Mouse (Mus musculus) embryonic fibroblast, embryonic 13.5 days (primary cell): ENCODE data around the gene Mpv17l. TPM values are rescaled to one million over a fixed set of nuclear protein-coding genes. Genes with fewer than 3 reads are reported as not detected.

Experiments used
- H3K27ac ChIP-seq: 2 replicates; pipeline ENCODE4 v1.5.1; 2012; ENCODE audit warnings: low read length, control low read depth, inconsistent platforms; ENCODE audit not compliant: insufficient read depth
- H3K4me1 ChIP-seq: 2 replicates; pipeline ENCODE4 v1.6.1; 2011; ENCODE audit warnings: low read length; ENCODE audit not compliant: control insufficient read depth, insufficient read depth
- H3K4me3 ChIP-seq: 2 replicates; pipeline ENCODE4 v1.5.1; 2011; ENCODE audit warnings: mild to moderate bottlenecking, control low read depth, low read length; ENCODE audit not compliant: insufficient read depth
- CTCF ChIP-seq: IDR thresholded peaks from 2 replicates; pipeline ENCODE4 v1.5.1; 2011; ENCODE audit warnings: mild to moderate bottlenecking, control low read depth, low read length, moderate library complexity, borderline replicate concordance; ENCODE audit not compliant: insufficient read depth
- POLR2A ChIP-seq: IDR thresholded peaks from 2 replicates; pipeline ENCODE4 v1.6.1; 2011; ENCODE audit warnings: low read depth, mild to moderate bottlenecking, control low read depth, low read length, moderate library complexity
- polyA plus RNA-seq: library from polyadenylated mRNA; stranded (reverse); fragments of >200 nt; gene quantifications from 2 replicates; pipeline ENCODE4 v1.2.4, GENCODE M21; 2011; ENCODE audit warnings: low read depth; ENCODE audit not compliant: missing spikeins, insufficient read length

The Mpv17l gene
- polyA plus RNA-seq, 1 experiment = 5.1 TPM

DNA sequence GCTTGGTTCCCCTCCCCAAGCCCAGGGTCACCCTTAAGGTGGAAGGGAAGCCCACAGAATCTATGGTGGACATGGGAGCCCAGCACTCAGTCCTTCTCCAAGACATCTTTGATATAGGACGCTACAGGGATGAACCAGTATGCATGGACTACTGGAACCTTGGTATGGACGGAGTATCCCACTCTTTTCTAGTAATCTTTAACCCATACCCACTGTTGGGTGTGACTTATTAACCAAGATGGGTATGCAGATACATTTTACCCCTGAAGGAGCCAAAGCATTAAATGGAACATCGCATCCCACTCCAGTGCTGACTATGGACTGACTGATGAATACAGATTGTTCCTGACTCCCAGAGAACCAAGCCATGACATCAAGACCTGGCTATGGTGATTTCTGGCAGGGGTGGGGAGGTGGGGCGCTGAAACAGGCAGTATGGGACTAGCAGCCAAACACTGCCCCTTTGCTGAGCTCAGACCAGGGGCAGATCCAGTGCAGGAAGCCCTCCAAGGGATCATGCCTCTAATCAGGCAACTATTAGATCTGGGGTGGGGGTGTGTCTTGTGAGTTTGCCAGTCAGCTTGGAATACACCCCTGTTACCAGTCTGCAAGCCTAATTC lies 24.6 kb downstream of the Mpv17l start:
- Histone ChIP-seq H3K4me1 (no peaks in the 10 kb centered on the region), H3K27ac (no peak overlapping the region), H3K4me3 (no peak overlapping the region)
- TF ChIP-seq POLR2A (no peak), CTCF (no peak)

GRCm38 (mm10) chr16:13940139-13940846 lies 37.3 kb downstream of the Mpv17l start:
- TF ChIP-seq POLR2A (no peak), CTCF (no peak)
- Histone ChIP-seq H3K4me1 (0 out of 2 replicates have a peak, but pooled peaks cover 2% of the 10 kb centered on the region), H3K4me3 (peak overlapping the region; percentile 39), H3K27ac (no peak overlapping the region)

DNA sequence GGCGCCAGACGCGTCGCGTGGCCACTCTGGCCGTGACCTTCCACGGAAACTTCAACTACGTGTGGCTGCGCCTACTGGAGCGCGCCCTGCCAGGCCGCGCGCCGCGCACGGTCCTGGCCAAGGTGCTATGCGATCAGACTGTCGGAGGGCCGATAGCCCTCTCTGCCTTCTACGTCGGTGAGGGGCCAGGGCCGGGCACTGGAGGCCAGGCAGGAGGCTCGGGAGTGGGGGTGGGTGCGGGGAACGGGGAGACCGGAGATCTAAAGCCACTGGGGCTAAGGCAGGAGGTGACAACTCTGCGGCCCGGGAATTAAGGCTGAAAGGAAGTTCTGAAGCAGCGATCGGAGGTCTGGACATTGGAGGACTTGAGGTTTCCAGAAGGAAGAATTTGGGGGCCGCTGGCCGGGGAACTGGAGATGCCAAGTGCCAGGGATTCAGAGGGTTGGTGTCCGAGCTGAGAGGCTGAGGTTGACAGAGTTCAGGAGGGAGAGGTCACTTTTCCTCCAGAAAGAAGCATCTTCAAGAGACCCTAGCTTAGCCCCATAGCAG lies 38.0 kb downstream of the Mpv17l start:
- 0 out of 2 replicates have a peak, but pooled peaks cover 2% of the 10 kb centered on the region for H3K4me1 ChIP-seq
- H3K27ac ChIP-seq = no peak overlapping the region
- no peak for TF ChIP-seq CTCF
- TF ChIP-seq POLR2A = no peak
- H3K4me3 ChIP-seq = peak overlapping the region; percentile 39

GRCm38 (mm10) chr16:13944178-13944577 lies 41.2 kb downstream of the Mpv17l start:
- no peak for TF ChIP-seq CTCF
- TF ChIP-seq POLR2A = no peak
- no peak overlapping the region for H3K27ac ChIP-seq

GRCm38 (mm10) chr16:13944752-13945151 lies 41.8 kb downstream of the Mpv17l start:
- Histone ChIP-seq H3K4me3 (no peak overlapping the region), H3K27ac (no peak overlapping the region; the same call in 1 of the 2 replicates), H3K4me1 (0 out of 2 replicates have a peak, but pooled peaks cover 2% of the 10 kb centered on the region)
- TF ChIP-seq CTCF (no peak), POLR2A (no peak)

More at GRCm38 (mm10) chr16:13944178-13944577, 41.2 kb downstream of the Mpv17l start:
- Histone ChIP-seq H3K4me1 (0 out of 2 replicates have a peak, but pooled peaks cover 2% of the 10 kb centered on the region), H3K4me3 (no peak overlapping the region)

GRCm38 (mm10) chr16:13945153-13945552 lies 42.2 kb downstream of the Mpv17l start:
- Histone ChIP-seq H3K27ac (no peak overlapping the region; the same call in 1 of the 2 replicates), H3K4me3 (no peak overlapping the region)
- TF ChIP-seq CTCF = no peak
- no peak for TF ChIP-seq POLR2A

GRCm38 (mm10) chr16:13946306-13946705 lies 43.3 kb downstream of the Mpv17l start:
- Histone ChIP-seq H3K4me3 (no peak overlapping the region), H3K4me1 (0 out of 2 replicates have a peak, but pooled peaks cover 2% of the 10 kb centered on the region), H3K27ac (no peak overlapping the region)
- TF ChIP-seq CTCF = no peak
- TF ChIP-seq POLR2A = no peak

More at GRCm38 (mm10) chr16:13945153-13945552, 42.2 kb downstream of the Mpv17l start:
- H3K4me1 ChIP-seq = 0 out of 2 replicates have a peak, but pooled peaks cover 2% of the 10 kb centered on the region

GRCm38 (mm10) chr16:13951245-13951644 lies 48.3 kb downstream of the Mpv17l start:
- Histone ChIP-seq H3K4me3 (no peak overlapping the region), H3K4me1 (no peaks in the 10 kb centered on the region), H3K27ac (no peak overlapping the region)
- no peak for TF ChIP-seq POLR2A
- TF ChIP-seq CTCF = no peak

DNA sequence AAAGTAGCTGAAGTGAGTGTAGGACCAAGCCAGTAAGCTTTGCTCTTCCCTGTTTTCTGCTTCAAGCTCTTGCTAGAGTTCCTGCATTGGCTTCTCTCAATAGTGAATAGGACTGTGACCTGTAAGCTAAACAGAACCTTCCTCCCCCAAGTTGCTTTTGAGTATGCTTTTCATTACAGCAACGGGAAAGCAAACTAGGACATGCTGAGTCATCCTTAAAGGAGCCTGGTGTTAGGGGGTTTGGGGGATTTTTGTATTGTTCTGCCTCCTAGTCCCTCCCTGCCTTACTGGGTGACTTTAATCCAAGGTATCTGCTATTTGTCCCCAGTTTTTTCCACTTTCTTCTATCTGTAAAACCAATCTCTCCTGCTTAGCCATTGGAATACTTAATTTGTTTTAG lies 59.1 kb downstream of the Mpv17l start:
- TF ChIP-seq POLR2A (no peak), CTCF (no peak)
- H3K4me3 ChIP-seq = no peak overlapping the region
- no peak overlapping the region for H3K27ac ChIP-seq
- no peaks in the 10 kb centered on the region for H3K4me1 ChIP-seq
